Mouse (Mus musculus) limb, embryonic 14.5 days (tissue): ENCODE measurements around the gene Sash1. TPM values are rescaled to one million over a fixed set of nuclear protein-coding genes. Genes with fewer than 3 reads are reported as not detected.
A peak's percentile ranks its signal among the peaks of the same experiment; 100 is the strongest.

Experiments used
- ATAC-seq: fragments of 200-750 bp; cut with Nextera tagmentation; 2 replicates; pipeline ENCODE4 v1.8.0; 2017; ENCODE audit warnings: low read depth, moderate number of reproducible peaks, moderate TSS enrichment; ENCODE audit not compliant: low FRiP score
- DNase-seq: peaks from one replicate; pipeline ENCODE4 v3.0.0-alpha.2; 2015; ENCODE audit warnings: low spot score
- H3K27ac ChIP-seq: fragments of 300-500 bp; sonication (generic); replicated peaks from 2 replicates; pipeline ENCODE4 v1.5.1; 2014; ENCODE audit warnings: low read depth, mild to moderate bottlenecking, low read length, moderate library complexity, mixed read lengths
- H3K27me3 ChIP-seq: fragments of 300-500 bp; sonication (generic); 2 replicates; pipeline ENCODE4 v1.6.1; 2014; ENCODE audit warnings: low read length, mixed read lengths; ENCODE audit not compliant: control insufficient read depth, insufficient read depth
- H3K36me3 ChIP-seq: fragments of 300-500 bp; sonication (generic); 2 replicates; pipeline ENCODE4 v1.6.1; 2014; ENCODE audit warnings: mild to moderate bottlenecking, low read length, moderate library complexity, mixed read lengths; ENCODE audit not compliant: control insufficient read depth, insufficient read depth
- H3K4me1 ChIP-seq: fragments of 300-500 bp; sonication (generic); 2 replicates; pipeline ENCODE4 v1.6.1; 2014; ENCODE audit warnings: antibody characterized with exemption, low read length, mixed read lengths; ENCODE audit not compliant: control insufficient read depth, insufficient read depth
- H3K4me2 ChIP-seq: fragments of 300-500 bp; sonication (generic); replicated peaks from 2 replicates; pipeline ENCODE4 v1.6.1; 2014; ENCODE audit warnings: low read depth, mild to moderate bottlenecking, low read length, moderate library complexity; ENCODE audit not compliant: severe bottlenecking
- H3K4me3 ChIP-seq: fragments of 300-500 bp; sonication (generic); replicated peaks from 2 replicates; pipeline ENCODE4 v1.5.1; 2014; ENCODE audit warnings: low read length
- H3K9ac ChIP-seq: fragments of 300-500 bp; sonication (generic); 2 replicates; pipeline ENCODE4 v1.6.1; 2014; ENCODE audit warnings: mild to moderate bottlenecking, low read depth, low read length, moderate library complexity; ENCODE audit not compliant: severe bottlenecking
- H3K9me3 ChIP-seq: fragments of 300-500 bp; sonication (generic); 2 replicates; pipeline ENCODE4 v1.6.1; 2016; ENCODE audit warnings: low read length; ENCODE audit not compliant: control insufficient read depth
- POLR2A ChIP-seq: fragments of 200-500 bp; IDR thresholded peaks from 2 replicates; pipeline ENCODE4 v1.8.0; 2012; ENCODE audit warnings: inconsistent platforms, mild to moderate bottlenecking, moderate library complexity, borderline replicate concordance; ENCODE audit not compliant: insufficient read depth, insufficient read length; ENCODE audit errors: extremely low read depth
- WGBS: fragments of 180-500 bp; shearing (Covaris S2); extraction: QIAGEN DNeasy Blood & Tissue Kit; methylation state at CpG from one replicate; pipeline ENCODE4 v1.1.7; 2014; 5-methylcytosine and 5-hydroxymethylcytosine counted together
- polyA plus RNA-seq, 2 experiments: library from polyadenylated mRNA; depleted of rRNA in 1 of 2; stranded (reverse) in 1 of 2; unstranded in 1 of 2; fragments of >200 nt; fragmentation: Nextera tagmentation in 1 of 2; extraction: Ambion mirVana in 1 of 2; gene quantifications; 2 replicates each; pipeline versions ENCODE4 v1.2.1 to v1.2.3; 2012 to 2014

The Sash1 gene
- polyA plus RNA-seq, 2 experiments = 8.8 to 21.7 TPM

GRCm38 (mm10) chr10:8886528-8886854, 621 bp upstream of the Sash1 start:
- H3K36me3 ChIP-seq = no peaks in the 10 kb centered on the region
- WGBS = 0% methylated on average over 14 of the region's 14 CpGs
- no peaks in the 10 kb centered on the region for H3K9me3 ChIP-seq
- H3K4me1 ChIP-seq = peaks cover 10% of the 10 kb centered on the region
- no peak for TF ChIP-seq POLR2A
- peak overlapping the region; percentile 83 for H3K4me3 ChIP-seq
- no peaks in the 10 kb centered on the region for H3K27me3 ChIP-seq
- DNase-seq (peak; percentile 37), ATAC-seq (no peak; the same call in 1 of the 2 replicates)
- peak overlapping the region; percentile 85 for H3K9ac ChIP-seq
- peak overlapping the region; percentile 96 for H3K27ac ChIP-seq
- peak overlapping the region; percentile 77 for H3K4me2 ChIP-seq

DNA sequence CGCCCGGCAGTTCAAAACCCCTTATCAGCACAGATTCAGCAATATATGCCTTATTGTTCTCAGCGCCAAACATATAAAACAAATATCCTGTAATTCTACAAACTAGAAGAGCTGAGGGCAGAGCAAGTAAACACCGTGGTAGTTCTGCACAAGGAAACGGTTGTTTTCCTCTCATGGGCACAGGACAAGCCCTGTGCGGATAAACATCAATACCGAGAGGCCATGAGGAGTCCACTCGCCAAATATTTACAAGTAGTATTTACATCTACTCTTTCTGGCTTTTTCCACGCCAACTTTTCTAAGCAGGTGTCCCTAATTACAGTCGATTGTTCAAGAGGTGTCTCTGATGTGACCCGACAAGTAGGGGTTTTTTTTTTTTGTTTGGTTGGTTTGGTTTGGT, 669 bp downstream of the Sash1 start:
- H3K36me3 ChIP-seq = no peaks in the 10 kb centered on the region
- H3K9ac ChIP-seq = peak overlapping the region; percentile 85
- H3K4me3 ChIP-seq = peak overlapping the region; percentile 83
- peak overlapping the region; percentile 77 for H3K4me2 ChIP-seq
- H3K27me3 ChIP-seq = no peaks in the 10 kb centered on the region
- DNase-seq = no peak
- peaks cover 13% of the 10 kb centered on the region for H3K4me1 ChIP-seq
- ATAC-seq = no peak
- WGBS = 5% methylated on average over 11 of the region's 11 CpGs
- no peak for TF ChIP-seq POLR2A
- no peaks in the 10 kb centered on the region for H3K9me3 ChIP-seq
- peak overlapping the region; percentile 96; the same call in 1 of the 2 replicates for H3K27ac ChIP-seq

- peaks cover 13% of the 10 kb centered on the region for H3K4me1 ChIP-seq
- no peaks in the 10 kb centered on the region for H3K9me3 ChIP-seq
- no peak overlapping the region for H3K9ac ChIP-seq
- ATAC-seq (no peak), DNase-seq (no peak)
- H3K27me3 ChIP-seq = no peaks in the 10 kb centered on the region
- WGBS = 35% methylated on average over 5 of the region's 5 CpGs
- H3K4me3 ChIP-seq = peak overlapping the region; percentile 83
- no peaks in the 10 kb centered on the region for H3K36me3 ChIP-seq
- no peak overlapping the region for H3K27ac ChIP-seq
- TF ChIP-seq POLR2A = no peak
- H3K4me2 ChIP-seq = peak overlapping the region; percentile 77
Measured at GRCm38 (mm10) chr10:8884565-8884964, 1.3 kb downstream of the Sash1 start.

DNA sequence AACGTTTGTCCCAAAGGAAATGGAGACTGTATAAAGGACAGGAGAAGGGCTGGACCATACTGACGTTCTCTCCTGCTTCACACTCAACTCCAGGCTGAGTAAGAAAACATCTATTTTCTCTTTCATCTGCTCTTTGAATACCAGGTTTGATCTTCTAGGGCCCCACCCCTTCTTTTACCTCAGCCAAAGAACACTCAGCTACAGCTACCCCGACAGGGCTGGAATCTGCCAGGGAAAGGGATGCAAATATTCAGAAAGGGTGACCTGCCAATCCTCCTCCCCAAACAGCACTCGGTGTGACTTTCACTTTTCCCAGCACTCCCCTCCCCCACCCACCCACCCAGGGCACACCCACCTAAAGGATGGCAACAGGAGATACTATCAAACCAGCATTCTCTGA, 2.2 kb downstream of the Sash1 start:
- Histone ChIP-seq H3K27me3 (no peaks in the 10 kb centered on the region), H3K9me3 (no peaks in the 10 kb centered on the region), H3K27ac (no peak overlapping the region), H3K9ac (no peak overlapping the region), H3K4me1 (peaks cover 13% of the 10 kb centered on the region), H3K36me3 (no peaks in the 10 kb centered on the region), H3K4me2 (peak overlapping the region; percentile 77), H3K4me3 (peak overlapping the region; percentile 14)
- no peak for TF ChIP-seq POLR2A
- ATAC-seq (no peak), DNase-seq (no peak)
- WGBS = 4% methylated on average over 4 of the region's 4 CpGs

GRCm38 (mm10) chr10:8881736-8882135, 4.1 kb downstream of the Sash1 start:
- Histone ChIP-seq H3K27ac (no peak overlapping the region), H3K36me3 (no peaks in the 10 kb centered on the region), H3K4me1 (peaks cover 13% of the 10 kb centered on the region), H3K9ac (no peak overlapping the region), H3K27me3 (no peaks in the 10 kb centered on the region), H3K4me2 (no peak overlapping the region), H3K9me3 (no peaks in the 10 kb centered on the region), H3K4me3 (no peak overlapping the region)
- DNase-seq = no peak
- no peak for ATAC-seq
- 26% methylated on average over 2 of the region's 2 CpGs for WGBS
- no peak for TF ChIP-seq POLR2A

DNA sequence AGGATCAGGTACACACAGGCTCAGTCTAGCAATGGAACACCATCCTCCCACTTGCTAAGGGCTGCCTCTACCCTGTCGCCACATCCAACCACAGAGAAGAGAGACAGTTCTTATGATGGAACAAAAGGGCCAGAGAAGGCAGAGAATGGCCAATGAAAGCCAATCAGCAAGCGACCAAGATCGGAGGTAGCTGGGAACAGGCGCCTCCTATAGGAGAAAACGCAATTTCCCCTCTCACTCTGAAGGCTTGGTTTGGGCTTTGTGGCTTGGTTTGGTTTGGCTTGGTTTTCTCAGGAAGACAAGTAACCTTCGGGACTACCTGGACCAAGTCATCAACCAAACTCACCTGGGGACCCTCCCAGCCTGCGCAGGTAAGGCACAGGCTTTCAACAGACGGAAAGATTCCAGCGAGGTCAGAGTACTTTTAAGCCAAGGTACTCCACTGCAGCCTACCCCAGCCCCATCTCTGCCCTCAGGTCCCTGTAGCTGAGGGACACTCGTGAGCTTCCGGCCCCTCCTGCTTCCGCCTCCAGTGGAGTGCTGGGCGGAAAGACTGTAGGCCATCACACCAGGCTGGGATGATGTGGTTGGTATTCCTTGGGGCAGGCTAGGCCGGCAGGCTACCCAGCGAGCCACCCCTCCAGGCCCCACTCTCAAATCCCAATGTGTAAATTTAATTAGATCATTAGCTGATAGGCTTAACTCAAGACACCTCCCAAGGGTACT, 4.8 kb downstream of the Sash1 start:
- ATAC-seq = no peak
- Histone ChIP-seq H3K9me3 (no peaks in the 10 kb centered on the region), H3K4me1 (peaks cover 13% of the 10 kb centered on the region), H3K4me3 (no peak overlapping the region), H3K36me3 (no peaks in the 10 kb centered on the region), H3K27me3 (no peaks in the 10 kb centered on the region), H3K4me2 (no peak overlapping the region), H3K9ac (no peak overlapping the region), H3K27ac (no peak overlapping the region)
- no peak for DNase-seq
- WGBS = 61% methylated on average over 15 of the region's 15 CpGs
- no peak for TF ChIP-seq POLR2A
